Mouse (Mus musculus) right cerebral cortex, postnatal 14 days (tissue): ENCODE results near the gene Olfr1323.

Source experiments
- DNase-seq: peaks from one replicate; pipeline ENCODE4 v3.0.0; 2022

Gene Olfr1323

DNA sequence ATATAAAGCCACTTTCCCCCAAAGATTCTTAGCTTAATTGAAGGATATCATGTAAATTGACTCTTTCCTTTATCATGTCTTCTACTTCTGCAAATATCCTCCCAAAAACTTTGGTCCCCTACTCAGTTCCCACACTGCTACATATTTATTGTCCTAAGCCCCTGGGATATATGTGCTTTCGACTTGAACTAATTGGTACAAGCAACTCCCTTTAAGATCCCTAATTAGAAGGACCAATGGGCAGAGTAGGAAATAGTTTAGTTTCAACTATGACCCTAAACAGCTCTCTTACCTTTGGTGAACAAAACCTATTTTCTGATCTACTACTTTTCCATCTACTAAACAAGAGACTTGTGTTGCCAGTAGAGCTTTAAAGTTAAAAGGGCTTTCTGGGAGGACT, at the start of gene Olfr1323:
Gene Olfr1323, minus strand, starts transcription at position 101 of the 400 bp plus-strand sequence.
- no peak for DNase-seq

- no peak for DNase-seq
These were observed 6.9 kb downstream of the Olfr1323 start for GRCm38 (mm10) chrX:50012242-50012641.
